In the genomic region with DNA sequence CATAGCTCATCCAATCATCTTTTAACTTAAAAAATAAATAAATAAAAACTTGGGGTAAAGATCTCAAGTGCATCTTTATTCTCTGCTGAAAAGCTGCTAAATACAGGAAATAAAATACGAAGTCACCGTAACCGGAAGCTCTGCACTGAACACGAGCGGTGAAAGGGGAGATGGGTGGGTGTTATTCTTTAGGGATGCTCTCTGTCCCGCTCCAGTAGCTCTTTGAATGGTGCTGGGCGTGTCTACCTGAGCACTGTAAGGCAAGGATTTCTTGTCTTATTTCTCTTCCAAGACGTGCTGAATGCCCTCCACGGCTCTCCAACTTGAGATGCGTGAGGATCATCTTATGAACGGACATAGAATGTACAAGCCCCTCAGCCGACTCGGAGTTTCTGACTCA, we compare ENCODE assay signal across 22 mouse cellular contexts.
DNase-seq lines count a peak whose midpoint lies in the region; ATAC-seq lines count a peak whose summit lies in the region.
"Had no signal": no experiment of that assay in that cellular context is flagged by ENCODE, and none has a peak within 500 bp of the region (broad histone marks: within the 10 kb centered on the region; RNA-seq: fewer than 3 reads in every experiment).

No protein-coding gene starts in this region.

- ATAC-seq in kidney, embryonic 15.5 days (replicated peaks; ENCODE audit: low FRiP score): peak; percentile 85
- ATAC-seq in midbrain, embryonic 15.5 days (replicated peaks): no peak
- ATAC-seq: forebrain, embryonic 16.5 days; hindbrain, embryonic 16.5 days; lung, postnatal 0 days; midbrain, embryonic 13.5 days had no signal

- peaks cover 8% of the 10 kb centered on the region for H3K4me1 ChIP-seq in kidney, embryonic 15.5 days
- peaks cover 33% of the 10 kb centered on the region for H3K4me1 ChIP-seq in midbrain, embryonic 10.5 days
- H3K4me1 ChIP-seq in midbrain, embryonic 15.5 days: peaks cover 5% of the 10 kb centered on the region; the same call in 1 of the 2 replicates
- H3K4me1 ChIP-seq: heart, embryonic 13.5 days; liver, embryonic 13.5 days; midbrain, embryonic 13.5 days had no signal

- H3K9ac ChIP-seq in kidney, embryonic 15.5 days: no peak overlapping the region
- H3K9ac ChIP-seq in midbrain, embryonic 15.5 days: no peak overlapping the region
- H3K9ac ChIP-seq: heart, embryonic 13.5 days; liver, embryonic 13.5 days; midbrain, embryonic 13.5 days had no signal

- no peaks in the 10 kb centered on the region for H3K36me3 ChIP-seq in kidney, embryonic 15.5 days
- H3K36me3 ChIP-seq in midbrain, embryonic 10.5 days: no peaks in the 10 kb centered on the region
- H3K36me3 ChIP-seq in midbrain, embryonic 15.5 days (replicated peaks): no peaks in the 10 kb centered on the region
- H3K36me3 ChIP-seq: heart, embryonic 13.5 days; liver, embryonic 13.5 days; midbrain, embryonic 13.5 days had no signal

- no peak overlapping the region for H3K4me3 ChIP-seq in kidney, embryonic 15.5 days (replicated peaks)
- H3K4me3 ChIP-seq in midbrain, embryonic 10.5 days: no peak overlapping the region
- no peak overlapping the region for H3K4me3 ChIP-seq in midbrain, embryonic 15.5 days
- H3K4me3 ChIP-seq: heart, embryonic 13.5 days; liver, embryonic 13.5 days; megakaryocyte, embryonic 14.5 days; midbrain, embryonic 13.5 days had no signal

- H3K27ac ChIP-seq in kidney, embryonic 15.5 days: peak overlapping the region; percentile 57; the same call in 1 of the 2 replicates
- H3K27ac ChIP-seq in midbrain, embryonic 10.5 days (replicated peaks): 0 out of 2 replicates have a peak overlapping the region, but pooled peaks have one; percentile 6
- no peak overlapping the region for H3K27ac ChIP-seq in midbrain, embryonic 15.5 days
- H3K27ac ChIP-seq: heart, embryonic 13.5 days; liver, embryonic 13.5 days; midbrain, embryonic 13.5 days had no signal

- peak overlapping the region; percentile 34 for H3K4me2 ChIP-seq in kidney, embryonic 15.5 days
- H3K4me2 ChIP-seq in midbrain, embryonic 15.5 days: no peak overlapping the region
- H3K4me2 ChIP-seq: heart, embryonic 13.5 days; liver, embryonic 13.5 days; midbrain, embryonic 13.5 days had no signal

- 49% methylated on average over 13 of the region's 13 CpGs for WGBS in kidney, embryonic 15.5 days
- WGBS in midbrain, embryonic 10.5 days: 78% methylated on average over 13 of the region's 13 CpGs
- 70% methylated on average over 13 of the region's 13 CpGs for WGBS in midbrain, embryonic 15.5 days

- H3K9me3 ChIP-seq in kidney, embryonic 15.5 days (replicated peaks): no peaks in the 10 kb centered on the region
- H3K9me3 ChIP-seq in midbrain, embryonic 10.5 days (replicated peaks): no peaks in the 10 kb centered on the region
- H3K9me3 ChIP-seq in midbrain, embryonic 15.5 days: no peaks in the 10 kb centered on the region
- H3K9me3 ChIP-seq: heart, embryonic 13.5 days; liver, embryonic 13.5 days; megakaryocyte, embryonic 14.5 days; midbrain, embryonic 13.5 days had no signal

- H3K27me3 ChIP-seq in kidney, embryonic 15.5 days: no peaks in the 10 kb centered on the region
- no peaks in the 10 kb centered on the region for H3K27me3 ChIP-seq in midbrain, embryonic 10.5 days (ENCODE audit: low read depth, poor library complexity, severe bottlenecking)
- H3K27me3 ChIP-seq in midbrain, embryonic 15.5 days (replicated peaks): 0 out of 2 replicates have a peak, but pooled peaks cover 3% of the 10 kb centered on the region
- H3K27me3 ChIP-seq: CH12.LX; heart, embryonic 13.5 days; liver, embryonic 13.5 days; midbrain, embryonic 13.5 days had no signal

- no peak for DNase-seq in kidney, adult 8-10 months
- no peak for DNase-seq in midbrain, embryonic 10.5 days (ENCODE audit: low spot score)
- peak; percentile 48 for DNase-seq in ES-CJ7 (ENCODE audit: low read depth, low spot score)
- DNase-seq in cerebellum, postnatal 36 days: no peak
- no peak for DNase-seq in gastrocnemius, postnatal 4 days (ENCODE audit: low spot score in 2 of 2)
- DNase-seq: adrenal gland, adult 8-10 months; cerebellum, adult 2 months; cerebellum, postnatal 14 days; heart, postnatal 10 days; left cerebral cortex, postnatal 4 days; liver, embryonic 13.5 days; lung, adult 18-20 months; lung, postnatal 4 days had no signal
